Mouse (Mus musculus): Measurements from ENCODE around the gene Cracr2a. TPM values are rescaled to one million over a fixed set of nuclear protein-coding genes. Genes with fewer than 3 reads are reported as not detected.

Cracr2a gene
- total RNA-seq, 2 experiments from 2014 or later, result 1.9 to 2.5 TPM

GRCm38 (mm10) chr6:127563511-127563910 lies 2.4 kb downstream of the Cracr2a start:
- no peak for DNase-seq (ENCODE audit: extremely low spot score in 1 of 2, low spot score in 1 of 2)

GRCm38 (mm10) chr6:127565951-127566732 lies 5.0 kb downstream of the Cracr2a start:
- no peak for DNase-seq (ENCODE audit: extremely low spot score in 1 of 2, low spot score in 1 of 2)

GRCm38 (mm10) chr6:127571849-127572550 lies 10.9 kb downstream of the Cracr2a start:
- DNase-seq (ENCODE audit: extremely low spot score in 1 of 2, low spot score in 1 of 2), result no peak

- DNase-seq (ENCODE audit: extremely low spot score in 1 of 2, low spot score in 1 of 2), result no peak
Measured at GRCm38 (mm10) chr6:127573779-127574463, 12.8 kb downstream of the Cracr2a start.

- DNase-seq (ENCODE audit: extremely low spot score in 1 of 2, low spot score in 1 of 2), result no peak
Measured at GRCm38 (mm10) chr6:127575194-127575593, 14.1 kb downstream of the Cracr2a start.

- no peak for DNase-seq (ENCODE audit: extremely low spot score in 1 of 2, low spot score in 1 of 2)
Measured at GRCm38 (mm10) chr6:127577688-127578087, 16.6 kb downstream of the Cracr2a start.

- no peak for DNase-seq (ENCODE audit: extremely low spot score in 1 of 2, low spot score in 1 of 2)
Measured at GRCm38 (mm10) chr6:127578316-127578715, 17.2 kb downstream of the Cracr2a start.

GRCm38 (mm10) chr6:127578810-127579209 lies 17.7 kb downstream of the Cracr2a start:
- no peak for DNase-seq (ENCODE audit: extremely low spot score in 1 of 2, low spot score in 1 of 2)

- DNase-seq (ENCODE audit: extremely low spot score in 1 of 2, low spot score in 1 of 2), result no peak
Measured at GRCm38 (mm10) chr6:127581915-127582314, 20.8 kb downstream of the Cracr2a start.

GRCm38 (mm10) chr6:127582391-127583176 lies 21.4 kb downstream of the Cracr2a start:
- DNase-seq (ENCODE audit: extremely low spot score in 1 of 2, low spot score in 1 of 2), result peak; percentile 79 to 96

- DNase-seq (ENCODE audit: extremely low spot score in 1 of 2, low spot score in 1 of 2), result no peak
Measured at GRCm38 (mm10) chr6:127591467-127591866, 30.3 kb downstream of the Cracr2a start.

- DNase-seq (ENCODE audit: extremely low spot score in 1 of 2, low spot score in 1 of 2), result no peak
Measured at GRCm38 (mm10) chr6:127593487-127593886, 32.3 kb downstream of the Cracr2a start.

- no peak for DNase-seq (ENCODE audit: extremely low spot score in 1 of 2, low spot score in 1 of 2)
Measured at GRCm38 (mm10) chr6:127599280-127599679, 38.1 kb downstream of the Cracr2a start.

GRCm38 (mm10) chr6:127605067-127606025 lies 44.2 kb downstream of the Cracr2a start:
- DNase-seq (ENCODE audit: extremely low spot score in 1 of 2, low spot score in 1 of 2), result no peak

GRCm38 (mm10) chr6:127609673-127610072 lies 48.5 kb downstream of the Cracr2a start:
- DNase-seq (ENCODE audit: extremely low spot score in 1 of 2, low spot score in 1 of 2), result no peak

GRCm38 (mm10) chr6:127611216-127611615 lies 50.1 kb downstream of the Cracr2a start:
- no peak for DNase-seq (ENCODE audit: extremely low spot score in 1 of 2, low spot score in 1 of 2)

- DNase-seq (ENCODE audit: extremely low spot score in 1 of 2, low spot score in 1 of 2), result no peak
Measured at GRCm38 (mm10) chr6:127614083-127614984, 53.2 kb downstream of the Cracr2a start.

GRCm38 (mm10) chr6:127616623-127617022 lies 55.5 kb downstream of the Cracr2a start:
- no peak for DNase-seq (ENCODE audit: extremely low spot score in 1 of 2, low spot score in 1 of 2)
